Mouse (Mus musculus): ENCODE data around the gene Zfp641.

DNA sequence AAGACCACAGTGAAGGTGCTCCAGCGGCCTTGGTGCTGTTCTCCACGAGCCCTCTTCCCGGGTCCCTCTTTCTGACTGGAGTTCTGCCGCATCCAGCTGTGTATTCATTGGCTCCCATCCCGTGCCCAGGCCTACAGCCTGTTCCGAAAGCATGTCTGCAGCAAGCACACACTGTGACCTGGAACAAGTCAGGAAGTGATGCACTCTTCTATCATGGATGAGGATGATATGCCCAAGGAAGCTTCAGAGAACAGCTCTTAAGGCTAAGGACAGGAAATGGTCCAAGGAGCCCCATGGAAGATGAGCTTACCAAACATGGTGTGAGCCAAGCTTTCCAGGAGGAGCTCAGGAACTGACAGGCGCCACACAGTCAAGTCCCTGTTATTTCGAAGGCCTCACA lies 2.3 kb downstream of the Zfp641 start:
- TF ChIP-seq EP300 (IDR thresholded peaks at IDR 0.05; ENCODE audit: insufficient read depth, low read depth, low read length) (no peak), POLR2A (IDR thresholded peaks at IDR 0.05; ENCODE audit: insufficient read depth, low read depth, low read length) (no peak), CTCF (IDR thresholded peaks at IDR 0.05) (no peak)

All from heart, adult 2 months (tissue).